Mouse (Mus musculus) MEL (cell line): Measurements from ENCODE around the gene Arfrp1. TPM values are rescaled to one million over a fixed set of nuclear protein-coding genes. Genes with fewer than 3 reads are reported as not detected.

Source experiments
- DNase-seq: peaks from one replicate; pipeline ENCODE4 v3.0.0; 2011; ENCODE audit warnings: low read depth, low spot score
- H3K27ac ChIP-seq: 2 replicates; pipeline ENCODE4 v1.5.1; 2012; ENCODE audit warnings: low read depth, mild to moderate bottlenecking, control low read depth, low read length, moderate library complexity; ENCODE audit not compliant: control insufficient read depth
- H3K27me3 ChIP-seq, 2 experiments: fragments of 150-350 bp in 1 of 2; sonication (generic) in 1 of 2; 2 replicates each; pipeline ENCODE4 v1.6.1; 2012; ENCODE audit warnings: low read length in 2 of 2, mild to moderate bottlenecking in 2 of 2, improper control_type of control experiment in 1 of 2, moderate library complexity in 1 of 2; ENCODE audit not compliant: insufficient read depth in 2 of 2, control insufficient read depth in 1 of 2
- H3K36me3 ChIP-seq, 2 experiments: 2 replicates each; pipeline ENCODE4 v1.6.1; 2012 to 2014; ENCODE audit warnings: low read length in 2 of 2, improper control_type of control experiment in 1 of 2, inconsistent platforms in 1 of 2, mild to moderate bottlenecking in 1 of 2; ENCODE audit not compliant: insufficient read depth in 2 of 2, control insufficient read depth in 1 of 2
- H3K4me1 ChIP-seq, 2 experiments: fragments of 150-350 bp in 1 of 2; sonication (generic) in 1 of 2; 2 replicates each; pipeline ENCODE4 v1.6.1; 2012; ENCODE audit warnings: low read length in 2 of 2, improper control_type of control experiment in 1 of 2, mild to moderate bottlenecking in 1 of 2; ENCODE audit not compliant: insufficient read depth in 2 of 2, control insufficient read depth in 1 of 2
- H3K4me3 ChIP-seq, 2 experiments: fragments of 150-350 bp in 1 of 2; sonication (generic) in 1 of 2; 2 replicates each; pipeline ENCODE4 v1.5.1; 2012; ENCODE audit warnings: low read depth in 2 of 2, low read length in 2 of 2, mild to moderate bottlenecking in 2 of 2, moderate library complexity in 2 of 2, control low read depth in 1 of 2, improper control_type of control experiment in 1 of 2; ENCODE audit not compliant: control insufficient read depth in 1 of 2, insufficient read depth in 1 of 2
- H3K79me2 ChIP-seq: 2 replicates; pipeline ENCODE4 v1.6.1; 2012; ENCODE audit warnings: mild to moderate bottlenecking, low read length, moderate library complexity; ENCODE audit not compliant: control insufficient read depth, poor library complexity, insufficient read depth
- H3K9ac ChIP-seq: 2 replicates; pipeline ENCODE4 v1.6.1; 2012; ENCODE audit warnings: low read depth, mild to moderate bottlenecking, control low read depth, low read length, moderate library complexity; ENCODE audit not compliant: control insufficient read depth, poor library complexity, severe bottlenecking
- H3K9me3 ChIP-seq: fragments of 150-350 bp; sonication (generic); replicated peaks from 2 replicates; pipeline ENCODE4 v1.6.1; 2012; ENCODE audit warnings: mild to moderate bottlenecking, low read length, improper control_type of control experiment, moderate library complexity; ENCODE audit not compliant: insufficient read depth
- CHD1 ChIP-seq: IDR thresholded peaks from 2 replicates; pipeline ENCODE4 v1.6.1; 2012; ENCODE audit warnings: low read depth, mild to moderate bottlenecking, inconsistent platforms, low read length, improper control_type of control experiment
- CTCF ChIP-seq, 3 experiments: IDR thresholded peaks in 2 of 3; conservative IDR thresholded peaks in 1 of 3; 2 replicates each; pipeline ENCODE4 v1.5.1; 2011 to 2012; ENCODE audit warnings: low read length in 3 of 3, low read depth in 2 of 3, mild to moderate bottlenecking in 2 of 3, improper control_type of control experiment in 1 of 3, inconsistent platforms in 1 of 3, mixed read lengths in 1 of 3, moderate library complexity in 1 of 3; ENCODE audit not compliant: control insufficient read depth in 1 of 3, insufficient read depth in 1 of 3, poor library complexity in 1 of 3, severe bottlenecking in 1 of 3
- E2F4 ChIP-seq: IDR thresholded peaks from 2 replicates; pipeline ENCODE4 v1.6.1; 2011; ENCODE audit warnings: low read depth, low read length, improper control_type of control experiment, borderline replicate concordance
- GATA1 ChIP-seq: IDR thresholded peaks from 2 replicates; pipeline ENCODE4 v1.6.1; 2011; ENCODE audit warnings: low read depth, low read length, improper control_type of control experiment
- HCFC1 ChIP-seq: IDR thresholded peaks from 2 replicates; pipeline ENCODE4 v1.6.1; 2012; ENCODE audit warnings: low read depth, mild to moderate bottlenecking, inconsistent platforms, low read length, improper control_type of control experiment, moderate library complexity
- JUND ChIP-seq: IDR thresholded peaks from 2 replicates; pipeline ENCODE4 v1.6.1; 2011; ENCODE audit warnings: low read depth, mild to moderate bottlenecking, improper control_type of control experiment, low read length
- MAFK ChIP-seq: IDR thresholded peaks from 2 replicates; pipeline ENCODE4 v1.6.1; 2011; ENCODE audit warnings: low read depth, mild to moderate bottlenecking, low read length, improper control_type of control experiment, borderline replicate concordance
- MAX ChIP-seq: IDR thresholded peaks from 2 replicates; pipeline ENCODE4 v1.6.1; 2011; ENCODE audit warnings: low read length, improper control_type of control experiment
- MAZ ChIP-seq: IDR thresholded peaks from 2 replicates; pipeline ENCODE4 v1.6.1; 2012; ENCODE audit warnings: low read depth, mild to moderate bottlenecking, inconsistent platforms, low read length, improper control_type of control experiment
- MEF2A ChIP-seq: IDR thresholded peaks from 2 replicates; pipeline ENCODE4 v1.6.1; 2014; ENCODE audit warnings: low read depth, mild to moderate bottlenecking, inconsistent platforms, low read length, improper control_type of control experiment; ENCODE audit not compliant: poor library complexity, insufficient replicate concordance, severe bottlenecking; ENCODE audit errors: extremely low read depth
- MYC ChIP-seq: IDR thresholded peaks from 2 replicates; pipeline ENCODE4 v1.6.1; 2011; ENCODE audit warnings: low read depth, mild to moderate bottlenecking, low read length, improper control_type of control experiment, moderate library complexity
- POLR2AphosphoS2 ChIP-seq: IDR thresholded peaks from 2 replicates; pipeline ENCODE4 v1.6.1; 2011; ENCODE audit warnings: low read length, improper control_type of control experiment
- SIN3A ChIP-seq: IDR thresholded peaks from 2 replicates; pipeline ENCODE4 v1.6.1; 2012; ENCODE audit warnings: low read length, improper control_type of control experiment, inconsistent platforms
- SMC3 ChIP-seq: IDR thresholded peaks from 2 replicates; pipeline ENCODE4 v1.6.1; 2011; ENCODE audit warnings: low read depth, low read length, improper control_type of control experiment
- TAL1 ChIP-seq: IDR thresholded peaks from 2 replicates; pipeline ENCODE4 v1.6.1; 2012; ENCODE audit warnings: mild to moderate bottlenecking, inconsistent platforms, low read length, moderate library complexity, mixed read lengths
- USF2 ChIP-seq, 2 experiments: IDR thresholded peaks; 2 replicates each; pipeline ENCODE4 v1.6.1; 2011 to 2012; ENCODE audit warnings: improper control_type of control experiment in 2 of 2, low read length in 2 of 2, borderline replicate concordance in 1 of 2, inconsistent platforms in 1 of 2, low read depth in 1 of 2, mild to moderate bottlenecking in 1 of 2; ENCODE audit not compliant: insufficient read depth in 1 of 2
- ZKSCAN1 ChIP-seq: IDR thresholded peaks from 2 replicates; pipeline ENCODE4 v1.6.1; 2012; ENCODE audit warnings: low read depth, mild to moderate bottlenecking, inconsistent platforms, low read length, improper control_type of control experiment, moderate library complexity
- ZNF384 ChIP-seq: IDR thresholded peaks from 2 replicates; pipeline ENCODE4 v1.6.1; 2012; ENCODE audit warnings: low read depth, mild to moderate bottlenecking, inconsistent platforms, low read length, improper control_type of control experiment
- polyA plus RNA-seq, 2 experiments: library from polyadenylated mRNA; stranded (reverse) in 1 of 2; unstranded in 1 of 2; fragments of >175 nt in 1 of 2; fragments of >200 nt in 1 of 2; gene quantifications; 2 replicates each; pipeline versions ENCODE4 v1.2.1 to v1.2.4; 2012; ENCODE audit warnings: low replicate concordance in 2 of 2, low read depth in 1 of 2; ENCODE audit not compliant: insufficient read length in 2 of 2, insufficient read depth in 1 of 2, missing spikeins in 1 of 2
- total RNA-seq: library from RNA; depleted of rRNA; stranded (reverse); fragments of 300-350 nt; gene quantifications from 2 replicates; pipeline ENCODE4 v1.2.3, GENCODE M21; 2012; rRNA removed

Gene Arfrp1
- total and polyA plus RNA-seq, 3 experiments = 36.8 to 68.8 TPM; not detected in 1

- TF ChIP-seq GATA1 (no peak), MYC (no peak), CTCF (IDR thresholded peaks at IDR 0.05 in 2 of 3, conservative IDR thresholded peaks at IDR 0.05 in 1 of 3; ENCODE audit: control insufficient read depth in 1 of 3, insufficient read depth in 1 of 3, low read depth in 2 of 3, low read length in 3 of 3, poor library complexity in 1 of 3, severe bottlenecking in 1 of 3) (no peak), E2F4 (no peak), POLR2AphosphoS2 (no peak), SIN3A (no peak), SMC3 (no peak)
- H3K27me3 ChIP-seq = peaks cover 0 to 2% of the 10 kb centered on the region in 2 experiments; a peak in 1 of 4 replicates
- no peak for DNase-seq
- H3K27ac ChIP-seq = no peak overlapping the region
- no peaks in the 10 kb centered on the region for H3K4me1 ChIP-seq
- no peaks in the 10 kb centered on the region for H3K79me2 ChIP-seq
- H3K36me3 ChIP-seq = no peaks in the 10 kb centered on the region
- no peak overlapping the region for H3K9ac ChIP-seq
- no peak overlapping the region for H3K4me3 ChIP-seq
- H3K9me3 ChIP-seq = no peaks in the 10 kb centered on the region
Measured at GRCm38 (mm10) chr2:181313006-181313343, 52.2 kb downstream of the Arfrp1 start.

DNA sequence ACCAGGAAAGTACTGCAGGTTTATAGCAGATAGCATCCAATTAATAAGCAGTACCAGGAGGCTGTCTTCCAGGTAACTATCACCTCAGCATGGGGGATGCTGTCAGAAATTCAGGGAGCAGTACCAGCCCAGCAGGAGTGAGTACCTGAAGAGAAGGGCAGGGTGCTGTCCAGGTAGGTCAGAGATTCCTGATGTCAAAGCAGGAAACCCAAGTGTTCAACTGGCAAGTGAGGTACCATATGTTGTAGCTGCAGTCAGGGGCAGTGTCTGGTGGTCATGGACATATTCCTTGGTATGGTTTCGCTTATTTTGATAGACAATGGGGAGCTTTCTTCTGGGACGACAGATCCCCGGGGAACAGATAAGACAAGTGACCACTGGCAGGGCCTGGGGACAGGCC, 52.8 kb downstream of the Arfrp1 start:
- Histone ChIP-seq H3K27ac (no peak overlapping the region), H3K9ac (no peak overlapping the region), H3K36me3 (no peaks in the 10 kb centered on the region), H3K79me2 (no peaks in the 10 kb centered on the region), H3K27me3 (peaks cover 0 to 2% of the 10 kb centered on the region in 2 experiments; a peak in 1 of 4 replicates), H3K9me3 (no peaks in the 10 kb centered on the region), H3K4me3 (no peak overlapping the region), H3K4me1 (no peaks in the 10 kb centered on the region)
- no peak for DNase-seq
- TF ChIP-seq ZNF384 (no peak), MEF2A (no peak), CTCF (IDR thresholded peaks at IDR 0.05 in 2 of 3, conservative IDR thresholded peaks at IDR 0.05 in 1 of 3; ENCODE audit: control insufficient read depth in 1 of 3, insufficient read depth in 1 of 3, low read depth in 2 of 3, low read length in 3 of 3, poor library complexity in 1 of 3, severe bottlenecking in 1 of 3) (no peak), GATA1 (no peak), E2F4 (no peak), JUND (no peak), ZKSCAN1 (no peak), CHD1 (no peak), TAL1 (no peak), HCFC1 (no peak), MAX (no peak), USF2 (IDR thresholded peaks at IDR 0.05; ENCODE audit: borderline replicate concordance in 1 of 2, insufficient read depth in 1 of 2, low read depth in 1 of 2, low read length in 2 of 2) (no peak), MAZ (no peak), MAFK (no peak), SIN3A (no peak)

Other genes starting within 250 kb of the Arfrp1 start
- 0.13 and 0.19 TPM in 2 replicates for gene Kcnq2, start 230.1 kb downstream of the Arfrp1 start, total RNA-seq
- under 1 TPM in 1 of 2 experiments, not detected in 1; 0.57 TPM for gene Kcnq2, start 230.1 kb downstream of the Arfrp1 start, polyA plus RNA-seq
- not detected in 2 replicates for gene Eef1a2, start 208.4 kb downstream of the Arfrp1 start, total RNA-seq
- not detected for gene Eef1a2, start 208.4 kb downstream of the Arfrp1 start, polyA plus RNA-seq
- 18.1 and 20.2 TPM in 2 replicates for gene Ppdpf, start 178.2 kb downstream of the Arfrp1 start, total RNA-seq
- gene Ppdpf, start 178.2 kb downstream of the Arfrp1 start, polyA plus RNA-seq = 10 to 100 TPM in 1 of 2 experiments, not detected in 1; 73.4 TPM
- not detected in 2 replicates for gene Ptk6, start 162.6 kb downstream of the Arfrp1 start, total RNA-seq
- gene Ptk6, start 162.6 kb downstream of the Arfrp1 start, polyA plus RNA-seq = not detected
- gene Srms, start 152.2 kb downstream of the Arfrp1 start, total RNA-seq = not detected in 2 replicates
- under 1 TPM in 1 of 2 experiments, not detected in 1; 0.04 TPM for gene Srms, start 152.2 kb downstream of the Arfrp1 start, polyA plus RNA-seq
- gene Fndc11, start 145.4 kb downstream of the Arfrp1 start, total RNA-seq = not detected in 2 replicates
- not detected for gene Fndc11, start 145.4 kb downstream of the Arfrp1 start, polyA plus RNA-seq
- 6.2 and 6.3 TPM in 2 replicates for gene Helz2, start 123.4 kb downstream of the Arfrp1 start, total RNA-seq
- 10 to 100 TPM in 1 of 2 experiments, not detected in 1; 12.0 TPM for gene Helz2, start 123.4 kb downstream of the Arfrp1 start, polyA plus RNA-seq
- gene Gmeb2, start 77.4 kb downstream of the Arfrp1 start, total RNA-seq = 8.2 and 8.3 TPM in 2 replicates
- gene Gmeb2, start 77.4 kb downstream of the Arfrp1 start, polyA plus RNA-seq = 10 to 100 TPM in 1 of 2 experiments, not detected in 1; 16.9 TPM
- not detected in 2 replicates for gene Stmn3, start 50.9 kb downstream of the Arfrp1 start, total RNA-seq
- not detected for gene Stmn3, start 50.9 kb downstream of the Arfrp1 start, polyA plus RNA-seq
- gene Rtel1, start 45.7 kb downstream of the Arfrp1 start, total RNA-seq = 54.2 and 54.7 TPM in 2 replicates
- 10 to 100 TPM in 1 of 2 experiments, not detected in 1; 87.0 TPM for gene Rtel1, start 45.7 kb downstream of the Arfrp1 start, polyA plus RNA-seq
- 22.5 and 30.7 TPM in 2 replicates for gene Zgpat, start 476 bp downstream of the Arfrp1 start, total RNA-seq
- 10 to 100 TPM in 1 of 2 experiments, not detected in 1; 28.0 TPM for gene Zgpat, start 476 bp downstream of the Arfrp1 start, polyA plus RNA-seq
- 13.4 and 18.7 TPM in 2 replicates for gene Lime1, start 14.7 kb upstream of the Arfrp1 start, total RNA-seq
- gene Lime1, start 14.7 kb upstream of the Arfrp1 start, polyA plus RNA-seq = 10 to 100 TPM in 1 of 2 experiments, not detected in 1; 27.4 TPM
- gene Zbtb46, start 94.0 kb upstream of the Arfrp1 start, total RNA-seq = 0.10 and 0.23 TPM in 2 replicates
- gene Zbtb46, start 94.0 kb upstream of the Arfrp1 start, polyA plus RNA-seq = under 1 TPM in 1 of 2 experiments, not detected in 1; 0.64 TPM
- not detected in 2 replicates for gene Abhd16b, start 127.8 kb upstream of the Arfrp1 start, total RNA-seq
- under 1 TPM in 1 of 2 experiments, not detected in 1; 0.08 TPM for gene Abhd16b, start 127.8 kb upstream of the Arfrp1 start, polyA plus RNA-seq
- gene Tpd52l2, start 131.7 kb upstream of the Arfrp1 start, total RNA-seq = 88.2 and 99.5 TPM in 2 replicates
- gene Tpd52l2, start 131.7 kb upstream of the Arfrp1 start, polyA plus RNA-seq = 100 to 1,000 TPM in 1 of 2 experiments, not detected in 1; 119 TPM
- 50.6 and 51.9 TPM in 2 replicates for gene Dnajc5, start 155.1 kb upstream of the Arfrp1 start, total RNA-seq
- gene Dnajc5, start 155.1 kb upstream of the Arfrp1 start, polyA plus RNA-seq = 100 to 1,000 TPM in 1 of 2 experiments, 10 to 100 TPM in 1; 57.9 to 338 TPM
- 15.2 and 15.6 TPM in 2 replicates for gene Uckl1, start 219.5 kb upstream of the Arfrp1 start, total RNA-seq
- gene Uckl1, start 219.5 kb upstream of the Arfrp1 start, polyA plus RNA-seq = 10 to 100 TPM in 1 of 2 experiments, not detected in 1; 24.6 TPM
- gene Prpf6, start 226.5 kb upstream of the Arfrp1 start, total RNA-seq = 56.0 and 58.7 TPM in 2 replicates
- 10 to 100 TPM in 1 of 2 experiments, not detected in 1; 69.4 TPM for gene Prpf6, start 226.5 kb upstream of the Arfrp1 start, polyA plus RNA-seq
- gene Zfp512b, start 227.4 kb upstream of the Arfrp1 start, total RNA-seq = 13.4 and 15.5 TPM in 2 replicates
- 10 to 100 TPM in 1 of 2 experiments, not detected in 1; 37.6 TPM for gene Zfp512b, start 227.4 kb upstream of the Arfrp1 start, polyA plus RNA-seq
- gene Samd10, start 233.8 kb upstream of the Arfrp1 start, total RNA-seq = 0.56 and 0.89 TPM in 2 replicates
- 1 to 10 TPM in 1 of 2 experiments, not detected in 1; 4.6 TPM for gene Samd10, start 233.8 kb upstream of the Arfrp1 start, polyA plus RNA-seq